Mouse (Mus musculus): ENCODE data around the gene Mapk1ip1. TPM values are rescaled to one million over a fixed set of nuclear protein-coding genes. Genes with fewer than 3 reads are reported as not detected.

Mapk1ip1 gene
- total RNA-seq (2014; rRNA removed; ENCODE audit: low replicate concordance) (24.7 and 33.9 TPM in 2 replicates), polyA plus RNA-seq (2015; fragmentation: Nextera tagmentation; extraction: Ambion mirVana) (16.9 and 17.1 TPM in 2 replicates)

DNA sequence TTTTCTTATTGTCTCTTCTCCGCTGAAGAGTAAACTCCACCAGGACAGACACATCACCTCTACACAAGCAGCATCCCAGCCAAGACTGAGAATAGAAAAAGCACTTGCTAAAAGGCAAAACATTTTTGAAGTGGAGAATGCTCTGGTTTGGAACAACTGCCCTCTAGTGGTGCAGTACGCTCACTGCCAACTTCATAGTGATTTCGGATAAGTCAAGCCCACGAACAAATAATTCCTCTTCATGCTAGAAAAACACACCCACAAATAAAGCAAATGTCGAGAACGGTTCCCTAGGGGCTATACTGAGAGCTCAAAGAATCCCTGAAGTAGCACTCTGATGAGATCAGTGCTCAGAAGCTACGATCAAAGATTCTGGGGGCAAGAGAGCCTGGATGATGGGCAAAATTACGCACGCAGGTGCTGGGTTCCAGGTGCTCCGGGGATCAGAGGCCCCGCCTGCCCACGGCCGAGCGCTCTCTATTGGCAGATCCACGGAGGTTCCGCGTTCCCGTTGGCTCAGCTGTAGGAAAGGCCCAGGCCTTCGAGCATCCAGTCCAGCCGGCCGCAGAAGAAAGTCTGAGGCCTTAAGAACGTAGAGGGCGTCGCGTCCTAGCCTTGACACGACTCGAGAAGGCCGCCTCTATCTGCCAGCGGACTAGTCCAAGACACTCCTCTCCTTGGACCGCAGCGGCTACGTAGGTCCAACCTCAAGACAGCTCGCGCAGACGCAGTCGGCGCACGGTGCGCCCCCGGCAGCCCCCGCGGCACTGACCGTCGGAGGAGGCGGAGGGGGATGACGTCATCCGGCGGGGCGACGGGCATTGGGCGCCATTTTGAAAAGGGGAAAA, at the start of gene Mapk1ip1, which contains the start of gene Ppp2r2d:
Gene Mapk1ip1, minus strand, starts transcription at position 730 of the 848 bp plus-strand sequence.
Gene Ppp2r2d, plus strand, starts transcription at position 536 of the 848 bp plus-strand sequence.
- ATAC-seq (ENCODE audit: insufficient read depth, low read depth) = peak; percentile 96
- WGBS = under 1% methylated on average over 51 of the region's 51 CpGs

DNA sequence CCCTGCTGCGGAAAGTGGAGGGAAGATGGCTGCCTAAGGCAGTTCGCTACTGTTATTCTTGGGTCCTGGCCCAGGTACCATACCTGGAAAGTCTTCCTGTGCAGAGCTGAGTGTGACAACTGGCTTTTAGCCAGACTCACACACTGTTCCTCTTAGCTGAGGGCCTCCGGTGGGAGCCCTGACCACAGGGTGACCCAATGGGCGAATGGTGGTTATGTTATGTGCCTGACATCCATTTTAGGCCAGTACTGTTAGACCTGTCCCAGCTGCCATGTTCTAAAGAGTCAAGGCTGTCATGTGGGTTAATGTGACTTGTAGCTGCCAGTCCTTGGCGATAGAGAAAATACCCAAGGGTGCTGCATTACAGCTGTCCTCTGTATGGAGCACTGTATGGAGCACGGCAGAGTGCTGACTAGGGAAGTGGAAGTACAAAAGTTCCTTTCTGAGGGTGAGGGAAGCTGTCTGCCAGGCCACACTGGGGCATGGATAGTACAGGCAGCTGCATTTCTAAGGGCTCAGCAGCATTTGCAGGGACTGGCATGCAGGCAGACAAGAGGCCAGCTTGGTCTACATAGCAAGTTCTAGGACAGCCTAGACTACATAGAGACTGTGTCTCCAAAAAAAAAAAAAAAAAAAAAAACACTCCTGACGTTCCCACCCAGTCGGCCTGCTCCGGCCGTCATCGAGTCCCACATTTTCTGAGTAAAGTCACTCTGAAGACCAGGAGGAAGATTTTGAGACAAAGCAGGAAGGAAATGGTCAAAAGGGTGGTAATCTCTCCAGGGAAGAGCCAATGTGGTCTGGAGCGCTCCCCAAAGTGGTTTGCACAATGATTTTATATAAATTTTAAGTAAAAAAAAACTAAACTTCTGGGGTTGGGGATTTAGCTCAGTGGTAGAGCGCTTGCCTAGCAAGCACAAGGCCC, 39.6 kb upstream of the Mapk1ip1 start:
- peaks cover 42% of the 10 kb centered on the region for H3K36me3 ChIP-seq (replicated peaks; ENCODE audit: control insufficient read depth, insufficient read depth, low read length)
- H3K27ac ChIP-seq (ENCODE audit: low read depth) = no peak overlapping the region
- DNase-seq (ENCODE audit: low spot score) (no peak), ATAC-seq (ENCODE audit: insufficient read depth, low read depth) (no peak; the same call in 1 of the 2 replicates)
- no peak overlapping the region for H3K4me2 ChIP-seq (ENCODE audit: low read depth, low read length)
- TF ChIP-seq CTCF (IDR thresholded peaks at IDR 0.05; ENCODE audit: low read depth) = no peak
- TF ChIP-seq EP300 (IDR thresholded peaks at IDR 0.05; ENCODE audit: low read depth) = no peak
- no peak overlapping the region for H3K4me3 ChIP-seq (ENCODE audit: low read depth, low read length)
- 80% methylated on average over 13 of the region's 13 CpGs for WGBS
- no peaks in the 10 kb centered on the region for H3K4me1 ChIP-seq (ENCODE audit: control insufficient read depth, insufficient read depth)
- no peaks in the 10 kb centered on the region for H3K9me3 ChIP-seq (replicated peaks; ENCODE audit: control insufficient read depth, low read length)
- H3K9ac ChIP-seq (replicated peaks; ENCODE audit: low read depth, low read length) = no peak overlapping the region
- H3K27me3 ChIP-seq (ENCODE audit: control insufficient read depth, insufficient read depth, low read length) = no peaks in the 10 kb centered on the region

More for the DNA sequence above, at the start of gene Mapk1ip1, which contains the start of gene Ppp2r2d:
- peak within 1 kb of the TSS; percentile 87 for H3K4me3 ChIP-seq (ENCODE audit: low read depth, low read length)
- peak within 1 kb of the TSS; percentile 93 for H3K9ac ChIP-seq (replicated peaks; ENCODE audit: low read depth, low read length)
- no peak for TF ChIP-seq EP300 (IDR thresholded peaks at IDR 0.05; ENCODE audit: low read depth)
- TF ChIP-seq CTCF (IDR thresholded peaks at IDR 0.05; ENCODE audit: low read depth) = peak; percentile 80
- no peaks in the 10 kb centered on the region for H3K27me3 ChIP-seq (ENCODE audit: control insufficient read depth, insufficient read depth, low read length)
- H3K27ac ChIP-seq (ENCODE audit: low read depth) = peak within 1 kb of the TSS; percentile 94
- H3K4me2 ChIP-seq (ENCODE audit: low read depth, low read length) = peak within 1 kb of the TSS; percentile 84
- H3K4me1 ChIP-seq (ENCODE audit: control insufficient read depth, insufficient read depth) = peaks cover 29% of the 10 kb centered on the region
- H3K9me3 ChIP-seq (replicated peaks; ENCODE audit: control insufficient read depth, low read length) = no peaks in the 10 kb centered on the region
- peak; percentile 94 for DNase-seq (ENCODE audit: low spot score)
- peaks cover 7% of the 10 kb centered on the region; the same call in 1 of the 2 replicates for H3K36me3 ChIP-seq (replicated peaks; ENCODE audit: control insufficient read depth, insufficient read depth, low read length)

DNA sequence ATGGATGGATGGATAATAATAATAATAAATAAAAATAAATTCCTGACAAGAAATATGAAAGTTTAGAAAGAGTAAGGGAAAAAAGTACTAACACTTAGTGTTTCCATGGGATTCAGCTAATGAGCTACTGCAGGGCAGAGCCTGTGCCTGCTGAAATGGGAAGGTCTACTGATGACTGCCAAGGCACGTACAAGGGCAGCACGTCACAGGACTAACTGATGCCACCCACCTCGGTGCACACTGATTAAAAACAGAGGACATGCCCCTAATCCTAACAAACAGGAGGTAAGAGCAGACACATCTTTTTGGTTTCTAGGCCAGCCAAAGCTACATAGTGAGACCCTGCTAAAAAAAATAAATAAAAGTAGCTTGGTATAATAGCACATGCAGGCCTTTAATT, 37.7 kb upstream of the Mapk1ip1 start:
- Histone ChIP-seq H3K27ac (ENCODE audit: low read depth) (no peak overlapping the region), H3K4me1 (ENCODE audit: control insufficient read depth, insufficient read depth) (no peaks in the 10 kb centered on the region), H3K36me3 (replicated peaks; ENCODE audit: control insufficient read depth, insufficient read depth, low read length) (peaks cover 61% of the 10 kb centered on the region), H3K27me3 (ENCODE audit: control insufficient read depth, insufficient read depth, low read length) (no peaks in the 10 kb centered on the region), H3K9me3 (replicated peaks; ENCODE audit: control insufficient read depth, low read length) (no peaks in the 10 kb centered on the region), H3K4me2 (ENCODE audit: low read depth, low read length) (no peak overlapping the region), H3K4me3 (ENCODE audit: low read depth, low read length) (no peak overlapping the region), H3K9ac (replicated peaks; ENCODE audit: low read depth, low read length) (no peak overlapping the region)
- ATAC-seq (ENCODE audit: insufficient read depth, low read depth) (no peak), DNase-seq (ENCODE audit: low spot score) (no peak)
- TF ChIP-seq EP300 (IDR thresholded peaks at IDR 0.05; ENCODE audit: low read depth) (no peak), CTCF (IDR thresholded peaks at IDR 0.05; ENCODE audit: low read depth) (no peak)
- WGBS = 88% methylated on average over 3 of the region's 3 CpGs

DNA sequence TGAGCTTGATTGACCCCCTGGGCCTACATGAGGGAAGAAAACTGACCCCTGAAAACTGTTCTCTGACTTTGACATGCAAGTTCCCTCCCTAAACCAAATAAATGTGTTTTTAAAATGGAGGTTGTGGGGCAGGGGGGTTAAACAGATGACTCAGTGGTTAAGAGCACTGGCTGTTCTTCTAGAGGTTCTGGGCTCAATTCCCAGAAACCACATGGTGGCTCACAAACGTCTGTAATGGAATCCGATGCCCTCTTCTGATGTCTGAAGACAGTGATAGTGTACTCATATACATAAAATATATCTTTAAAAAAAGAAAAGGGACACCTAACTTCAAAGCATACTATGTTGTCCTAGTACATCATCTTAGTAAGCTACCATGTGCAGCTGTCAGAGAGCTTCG, 29.0 kb upstream of the Mapk1ip1 start:
- TF ChIP-seq CTCF (IDR thresholded peaks at IDR 0.05; ENCODE audit: low read depth) (no peak), EP300 (IDR thresholded peaks at IDR 0.05; ENCODE audit: low read depth) (no peak)
- ATAC-seq (ENCODE audit: insufficient read depth, low read depth) (no peak), DNase-seq (ENCODE audit: low spot score) (no peak)
- no peaks in the 10 kb centered on the region for H3K9me3 ChIP-seq (replicated peaks; ENCODE audit: control insufficient read depth, low read length)
- H3K4me3 ChIP-seq (ENCODE audit: low read depth, low read length) = no peak overlapping the region
- peaks cover 99% of the 10 kb centered on the region for H3K36me3 ChIP-seq (replicated peaks; ENCODE audit: control insufficient read depth, insufficient read depth, low read length)
- H3K9ac ChIP-seq (replicated peaks; ENCODE audit: low read depth, low read length) = no peak overlapping the region
- 63% methylated on average over 3 of the region's 3 CpGs for WGBS
- H3K4me2 ChIP-seq (ENCODE audit: low read depth, low read length) = no peak overlapping the region
- no peaks in the 10 kb centered on the region for H3K4me1 ChIP-seq (ENCODE audit: control insufficient read depth, insufficient read depth)
- no peaks in the 10 kb centered on the region for H3K27me3 ChIP-seq (ENCODE audit: control insufficient read depth, insufficient read depth, low read length)
- no peak overlapping the region for H3K27ac ChIP-seq (ENCODE audit: low read depth)

DNA sequence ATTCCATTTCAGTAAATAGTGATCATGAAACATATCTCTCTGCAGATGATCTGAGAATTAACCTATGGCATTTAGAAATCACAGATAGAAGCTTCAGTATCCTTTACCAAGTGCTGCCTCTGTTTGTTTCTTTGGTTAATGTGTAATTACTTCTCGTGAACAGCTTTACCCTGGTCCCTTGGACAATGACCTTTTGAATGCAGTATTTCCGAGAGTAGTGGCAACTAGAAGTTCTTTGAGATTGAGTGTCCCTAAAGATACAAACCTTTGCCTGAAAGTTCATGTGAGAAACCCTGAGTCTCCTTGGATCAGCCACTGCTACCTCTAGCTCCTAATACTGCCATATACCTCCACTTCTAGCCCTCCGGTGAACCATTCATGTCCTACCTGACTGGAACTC, 26.9 kb upstream of the Mapk1ip1 start:
- H3K36me3 ChIP-seq (replicated peaks; ENCODE audit: control insufficient read depth, insufficient read depth, low read length) = peaks cover 97% of the 10 kb centered on the region
- H3K27me3 ChIP-seq (ENCODE audit: control insufficient read depth, insufficient read depth, low read length) = no peaks in the 10 kb centered on the region
- H3K27ac ChIP-seq (ENCODE audit: low read depth) = no peak overlapping the region
- no peaks in the 10 kb centered on the region for H3K9me3 ChIP-seq (replicated peaks; ENCODE audit: control insufficient read depth, low read length)
- DNase-seq (ENCODE audit: low spot score) (no peak), ATAC-seq (ENCODE audit: insufficient read depth, low read depth) (no peak)
- no peaks in the 10 kb centered on the region for H3K4me1 ChIP-seq (ENCODE audit: control insufficient read depth, insufficient read depth)
- WGBS = 94% methylated on average over 3 of the region's 3 CpGs
- no peak overlapping the region for H3K9ac ChIP-seq (replicated peaks; ENCODE audit: low read depth, low read length)
- no peak overlapping the region for H3K4me2 ChIP-seq (ENCODE audit: low read depth, low read length)
- no peak overlapping the region for H3K4me3 ChIP-seq (ENCODE audit: low read depth, low read length)
- TF ChIP-seq CTCF (IDR thresholded peaks at IDR 0.05; ENCODE audit: low read depth) (no peak), EP300 (IDR thresholded peaks at IDR 0.05; ENCODE audit: low read depth) (no peak)

Data from heart, postnatal 0 days (tissue).